Mouse (Mus musculus) left cerebral cortex, postnatal 4 days (tissue): ENCODE results near the gene Slc35g1. TPM values are rescaled to one million over a fixed set of nuclear protein-coding genes. Genes with fewer than 3 reads are reported as not detected.

Experiments used
- DNase-seq: peaks from one replicate; pipeline ENCODE4 v3.0.0-alpha.2; 2022
- intact Hi-C: fragments of 180-260 bp; cut with DNase I; formaldehyde crosslinking; loops from one replicate; pipeline ENCODE4 v1.15.1; 2025
- total RNA-seq, 2 experiments: library from RNA; stranded (reverse); gene quantifications; 2 replicates each; pipeline ENCODE4 v1.2.3; 2021

The Slc35g1 gene
- total RNA-seq, 2 experiments from 2014 or later = 2.2 to 2.3 TPM

GRCm38 (mm10) chr19:38445758-38446157 lies 50.0 kb downstream of the Slc35g1 start:
- intact Hi-C loops = no loop called here
- no peak for DNase-seq

Other genes starting within 250 kb of the Slc35g1 start
- 10 to 100 TPM; 21.8 to 24.2 TPM for gene Fra10ac1, start 171.8 kb upstream of the Slc35g1 start, total RNA-seq
- gene Lgi1, start 131.4 kb upstream of the Slc35g1 start, total RNA-seq = 10 to 100 TPM; 51.8 to 59.0 TPM
- gene Plce1, start 85.1 kb downstream of the Slc35g1 start, total RNA-seq = 1 to 10 TPM; 9.0 to 9.1 TPM